Mouse (Mus musculus) stomach, embryonic 15.5 days (tissue): ENCODE results near the gene Cyp27b1. TPM values are rescaled to one million over a fixed set of nuclear protein-coding genes. Genes with fewer than 3 reads are reported as not detected.
"Not testable (repeated sequence)": the region's sequence is repeated elsewhere in the genome, so short reads cannot be mapped to it uniquely, and the experiment has no call there.

Experiments
- ATAC-seq: fragments of 200-750 bp; cut with Nextera tagmentation; 2 replicates; pipeline ENCODE4 v1.8.0; 2017; ENCODE audit warnings: low read depth, moderate number of reproducible peaks, moderate TSS enrichment; ENCODE audit not compliant: insufficient read depth, low FRiP score
- H3K27ac ChIP-seq: fragments of 300-500 bp; sonication (generic); 2 replicates; pipeline ENCODE4 v1.5.1; 2015; ENCODE audit warnings: mild to moderate bottlenecking, inconsistent platforms
- H3K27me3 ChIP-seq: fragments of 300-500 bp; sonication (generic); replicated peaks from 2 replicates; pipeline ENCODE4 v1.6.1; 2015; ENCODE audit warnings: inconsistent platforms
- H3K36me3 ChIP-seq: fragments of 300-500 bp; sonication (generic); 2 replicates; pipeline ENCODE4 v1.6.1; 2015; ENCODE audit warnings: inconsistent platforms
- H3K4me1 ChIP-seq: fragments of 300-500 bp; sonication (generic); 2 replicates; pipeline ENCODE4 v1.6.1; 2015; ENCODE audit warnings: inconsistent platforms
- H3K4me2 ChIP-seq: fragments of 300-500 bp; sonication (generic); 2 replicates; pipeline ENCODE4 v1.6.1; 2015; ENCODE audit warnings: mild to moderate bottlenecking, inconsistent platforms
- H3K4me3 ChIP-seq: fragments of 300-500 bp; sonication (generic); replicated peaks from 2 replicates; pipeline ENCODE4 v1.5.1; 2015; ENCODE audit warnings: inconsistent platforms
- H3K9ac ChIP-seq: fragments of 300-500 bp; sonication (generic); 2 replicates; pipeline ENCODE4 v1.6.1; 2015; ENCODE audit warnings: inconsistent platforms
- H3K9me3 ChIP-seq: fragments of 300-500 bp; sonication (generic); 2 replicates; pipeline ENCODE4 v1.6.1; 2016; ENCODE audit warnings: inconsistent platforms
- WGBS: fragments of 180-500 bp; shearing (Covaris S2); methylation state at CpG from one replicate; pipeline ENCODE4 v1.1.7; 2015; 5-methylcytosine and 5-hydroxymethylcytosine counted together
- polyA plus RNA-seq: library from polyadenylated mRNA; unstranded; fragments of >200 nt; fragmentation: Nextera tagmentation; extraction: Ambion mirVana; gene quantifications from 2 replicates; pipeline ENCODE4 v1.2.1, GENCODE M21; 2015

Cyp27b1 gene
- polyA plus RNA-seq, 1 experiment from 2014 or later: 0.17 TPM

DNA sequence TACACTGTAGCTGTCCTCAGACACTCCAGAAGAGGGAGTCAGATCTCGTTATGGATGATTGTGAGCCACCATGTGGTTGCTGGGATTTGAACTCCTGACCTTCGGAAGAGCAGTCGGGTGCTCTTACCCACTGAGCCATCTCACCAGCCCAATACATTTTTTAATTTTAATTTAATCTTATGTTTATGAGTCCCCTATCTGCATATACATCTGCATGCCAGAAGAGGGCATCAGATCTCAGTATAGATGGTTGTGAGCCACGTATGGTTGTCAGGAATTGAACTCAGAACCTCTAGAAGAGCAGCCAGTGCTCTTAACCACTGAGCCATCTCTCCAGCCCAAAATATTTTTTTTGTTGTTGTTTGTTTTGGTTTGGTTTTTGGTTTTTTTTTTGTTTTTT is 24.2 kb downstream of the Cyp27b1 start:
- not testable (repeated sequence) for H3K4me2 ChIP-seq, H3K4me3 ChIP-seq, H3K27ac ChIP-seq, H3K9me3 ChIP-seq, ATAC-seq, H3K36me3 ChIP-seq, H3K9ac ChIP-seq
- Histone ChIP-seq H3K4me1 (peaks cover 18% of the 10 kb centered on the region), H3K27me3 (peaks cover 13% of the 10 kb centered on the region; the same call in 1 of the 2 replicates)
- 83% methylated on average over 4 of the region's 4 CpGs for WGBS

DNA sequence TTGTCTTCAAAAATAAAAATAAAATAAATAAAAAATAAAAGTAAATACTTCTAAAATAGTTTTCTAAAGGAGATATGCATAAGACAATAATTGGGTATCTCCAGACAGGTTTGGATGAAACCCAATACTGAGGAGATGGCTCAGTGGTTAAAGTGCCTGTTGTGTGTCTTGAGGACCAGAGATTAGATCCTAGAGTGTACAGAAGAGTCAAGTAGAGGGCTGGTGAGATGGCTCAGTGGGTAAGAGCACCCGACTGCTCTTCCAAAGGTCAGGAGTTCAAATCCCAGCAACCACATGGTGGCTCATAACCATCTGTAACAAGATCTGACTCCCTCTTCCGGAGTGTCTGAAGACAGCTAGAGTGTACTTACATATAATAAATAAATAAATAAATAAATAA is 24.9 kb downstream of the Cyp27b1 start:
- not testable (repeated sequence) for H3K9me3 ChIP-seq, H3K9ac ChIP-seq, H3K4me3 ChIP-seq, ATAC-seq, H3K27ac ChIP-seq, H3K4me2 ChIP-seq, H3K36me3 ChIP-seq
- Histone ChIP-seq H3K27me3 (peaks cover 18% of the 10 kb centered on the region), H3K4me1 (peaks cover 21% of the 10 kb centered on the region)
- 75% methylated on average over 2 of the region's 2 CpGs for WGBS

DNA sequence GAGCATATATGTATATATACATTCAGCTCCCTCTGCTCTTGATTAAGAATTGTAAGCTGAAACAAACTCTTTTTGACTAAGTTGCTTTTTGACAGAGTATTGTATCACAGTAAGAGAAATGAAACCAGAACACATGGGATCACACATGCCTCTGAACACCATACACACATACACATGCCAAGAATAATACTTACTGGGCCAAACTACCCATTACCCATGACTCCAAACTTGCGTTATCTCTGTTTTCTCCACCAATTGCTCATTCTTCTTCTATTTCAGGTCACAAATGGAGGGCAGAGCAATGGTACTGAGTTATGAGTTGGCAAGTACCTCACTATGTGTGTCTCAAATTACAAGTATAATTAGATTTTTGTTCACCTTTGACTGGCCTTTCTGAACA is 25.9 kb downstream of the Cyp27b1 start:
- H3K4me3 ChIP-seq: no peak overlapping the region
- H3K36me3 ChIP-seq: no peaks in the 10 kb centered on the region
- H3K4me1 ChIP-seq: peaks cover 22% of the 10 kb centered on the region
- WGBS: 91% methylated on average over 1 of the region's 1 CpGs
- H3K27me3 ChIP-seq: peaks cover 28% of the 10 kb centered on the region
- ATAC-seq: no peak
- H3K9ac ChIP-seq: no peak overlapping the region
- no peak overlapping the region for H3K4me2 ChIP-seq
- no peaks in the 10 kb centered on the region for H3K9me3 ChIP-seq
- H3K27ac ChIP-seq: no peak overlapping the region

DNA sequence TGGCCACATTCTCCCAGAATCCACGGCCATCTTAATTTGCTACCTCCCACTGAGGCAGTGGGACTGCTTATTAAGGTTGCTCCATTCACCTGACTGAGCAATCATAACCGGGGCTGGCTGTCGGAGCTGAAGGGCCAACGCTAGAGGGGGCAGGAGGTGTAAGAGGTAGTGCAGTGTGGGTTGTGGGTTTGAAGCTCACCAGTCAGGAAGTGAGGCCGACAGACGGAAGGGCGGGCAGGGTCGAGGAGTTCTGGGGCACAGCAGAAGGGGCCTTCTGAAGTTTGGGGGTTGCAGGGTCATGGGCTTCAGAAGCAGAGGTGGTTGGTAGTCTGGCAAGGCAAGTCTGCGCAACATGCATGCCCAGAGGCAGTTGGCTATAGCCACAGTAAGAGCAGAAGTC is 27.0 kb downstream of the Cyp27b1 start, which contains the start of gene Agap2:
TSS of gene Agap2 (plus strand) at position 205 of the 400 bp plus-strand sequence.
- no peak within 1 kb of the TSS for H3K27ac ChIP-seq

DNA sequence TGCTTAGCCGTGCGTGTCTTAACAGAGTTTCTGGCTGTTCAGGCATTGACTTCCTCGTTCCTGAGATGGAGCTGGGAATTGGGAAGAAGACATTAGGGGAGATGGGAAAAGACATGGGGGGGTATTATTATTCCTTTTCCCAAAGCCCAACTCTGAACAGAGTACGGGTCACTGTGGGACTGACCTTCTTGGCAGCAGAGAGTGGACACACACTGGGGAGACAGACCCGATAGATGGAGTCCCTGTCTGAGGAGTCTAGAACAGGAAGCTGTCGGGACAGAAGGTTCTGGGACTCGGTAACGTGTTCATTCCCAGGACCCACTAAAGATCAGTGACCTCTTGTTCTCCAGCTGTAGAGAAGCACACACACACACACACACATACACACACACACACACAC is 27.6 kb downstream of the Cyp27b1 start:
- Histone ChIP-seq H3K4me1 (peaks cover 35% of the 10 kb centered on the region), H3K9me3 (no peaks in the 10 kb centered on the region), H3K27ac (no peak overlapping the region), H3K27me3 (peaks cover 45% of the 10 kb centered on the region), H3K9ac (no peak overlapping the region), H3K4me3 (no peak overlapping the region), H3K36me3 (no peaks in the 10 kb centered on the region), H3K4me2 (no peak overlapping the region)
- ATAC-seq: no peak
- WGBS: 64% methylated on average over 8 of the region's 8 CpGs

More for the DNA sequence above, 27.0 kb downstream of the Cyp27b1 start, which contains the start of gene Agap2:
- H3K9ac ChIP-seq: no peak within 1 kb of the TSS
- H3K9me3 ChIP-seq: no peaks in the 10 kb centered on the region
- WGBS: 58% methylated on average over 9 of the region's 9 CpGs
- peaks cover 30% of the 10 kb centered on the region for H3K4me1 ChIP-seq
- no peak for ATAC-seq
- peaks cover 39% of the 10 kb centered on the region for H3K27me3 ChIP-seq
- no peak within 1 kb of the TSS for H3K4me2 ChIP-seq
- no peaks in the 10 kb centered on the region for H3K36me3 ChIP-seq
- no peak within 1 kb of the TSS for H3K4me3 ChIP-seq

DNA sequence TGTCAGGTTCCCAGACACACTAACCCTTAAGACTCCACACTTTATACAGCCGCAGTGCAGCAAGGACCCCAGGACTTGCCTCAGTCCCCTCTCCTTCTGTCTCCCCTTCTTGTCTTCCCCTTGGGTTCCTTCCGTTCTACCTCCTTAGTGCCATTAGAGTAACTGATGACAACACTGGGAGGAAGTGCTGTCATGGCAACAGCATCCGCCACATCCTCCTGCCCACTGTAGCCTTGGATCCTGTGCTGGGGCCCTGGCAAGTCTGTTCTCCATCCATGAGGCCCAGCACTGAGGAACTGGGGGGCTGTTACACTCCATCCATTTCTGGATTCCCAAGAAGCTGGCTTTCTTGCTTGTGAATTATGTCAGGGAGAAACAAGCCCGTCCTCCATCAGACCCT is 28.0 kb downstream of the Cyp27b1 start:
- peaks cover 49% of the 10 kb centered on the region for H3K27me3 ChIP-seq
- no peak overlapping the region for H3K4me3 ChIP-seq
- H3K9ac ChIP-seq: no peak overlapping the region
- H3K27ac ChIP-seq: no peak overlapping the region
- ATAC-seq: no peak
- H3K9me3 ChIP-seq: no peaks in the 10 kb centered on the region
- no peak overlapping the region for H3K4me2 ChIP-seq
- peaks cover 35% of the 10 kb centered on the region for H3K4me1 ChIP-seq
- WGBS: 31% methylated on average over 4 of the region's 4 CpGs
- H3K36me3 ChIP-seq: no peaks in the 10 kb centered on the region

DNA sequence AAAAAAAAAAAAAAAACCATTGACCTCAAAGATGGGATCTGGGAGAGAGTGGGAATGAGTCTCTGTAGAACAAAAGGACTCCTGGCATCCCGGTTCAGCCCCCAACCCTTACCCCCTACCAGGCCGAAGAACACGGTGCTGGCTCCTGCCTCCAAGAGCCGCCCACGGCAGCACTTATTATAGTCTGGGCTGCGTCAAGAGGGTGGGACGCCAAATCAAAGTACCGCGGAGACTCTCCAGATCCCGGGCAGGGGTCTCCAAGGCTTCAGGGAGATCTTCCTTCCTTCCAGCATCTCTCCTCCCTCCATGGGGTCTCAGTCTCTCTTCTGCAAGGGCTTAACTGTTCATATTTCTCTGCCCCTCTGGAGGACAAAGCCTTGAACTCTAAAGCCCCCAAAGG is 29.5 kb downstream of the Cyp27b1 start:
- H3K4me2 ChIP-seq: no peak overlapping the region
- H3K9me3 ChIP-seq: no peaks in the 10 kb centered on the region
- H3K36me3 ChIP-seq: no peaks in the 10 kb centered on the region
- no peak overlapping the region for H3K4me3 ChIP-seq
- no peak for ATAC-seq
- H3K9ac ChIP-seq: no peak overlapping the region
- H3K27me3 ChIP-seq: peaks cover 59% of the 10 kb centered on the region
- no peak overlapping the region for H3K27ac ChIP-seq
- H3K4me1 ChIP-seq: peaks cover 41% of the 10 kb centered on the region
- 5% methylated on average over 10 of the region's 10 CpGs for WGBS

DNA sequence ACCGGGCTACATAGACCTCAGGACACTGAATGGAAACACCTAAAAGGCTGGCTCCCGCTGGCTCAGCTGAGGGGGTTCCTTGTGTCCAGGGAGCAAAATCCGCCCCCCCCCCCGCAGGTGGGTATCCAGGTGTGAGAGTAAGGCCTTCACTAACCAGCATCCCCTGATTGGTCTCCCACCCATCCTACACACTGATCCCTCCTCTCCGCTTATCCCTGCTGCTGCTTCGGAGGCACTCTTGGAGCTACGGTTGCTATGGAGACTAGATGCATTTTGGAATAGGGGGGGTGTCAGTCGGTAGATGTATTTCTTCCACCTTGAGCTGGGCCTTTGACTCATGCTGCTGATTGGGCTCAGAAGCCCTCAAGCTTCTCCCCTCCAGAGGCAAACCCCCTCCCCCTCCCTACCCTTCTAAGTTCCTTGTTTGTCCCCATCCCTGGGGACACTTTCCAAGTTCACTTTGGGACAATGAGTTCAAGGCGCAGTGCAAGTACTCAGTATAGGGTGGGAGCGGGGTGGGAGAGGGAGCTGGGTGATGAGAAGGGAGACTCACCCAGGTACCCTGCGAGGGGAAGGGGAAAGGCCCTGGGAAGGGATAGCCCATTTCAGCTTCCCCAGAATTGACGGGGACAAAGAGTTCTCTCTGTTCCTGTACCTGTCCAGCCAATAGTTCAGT is 30.1 kb downstream of the Cyp27b1 start:
- Histone ChIP-seq H3K4me2 (peak overlapping the region; percentile 93), H3K27me3 (peaks cover 65% of the 10 kb centered on the region), H3K9me3 (no peaks in the 10 kb centered on the region), H3K36me3 (no peaks in the 10 kb centered on the region), H3K4me1 (peaks cover 41% of the 10 kb centered on the region), H3K27ac (no peak overlapping the region), H3K9ac (no peak overlapping the region), H3K4me3 (peak overlapping the region; percentile 50)
- ATAC-seq: no peak
- WGBS: 5% methylated on average over 12 of the region's 12 CpGs

DNA sequence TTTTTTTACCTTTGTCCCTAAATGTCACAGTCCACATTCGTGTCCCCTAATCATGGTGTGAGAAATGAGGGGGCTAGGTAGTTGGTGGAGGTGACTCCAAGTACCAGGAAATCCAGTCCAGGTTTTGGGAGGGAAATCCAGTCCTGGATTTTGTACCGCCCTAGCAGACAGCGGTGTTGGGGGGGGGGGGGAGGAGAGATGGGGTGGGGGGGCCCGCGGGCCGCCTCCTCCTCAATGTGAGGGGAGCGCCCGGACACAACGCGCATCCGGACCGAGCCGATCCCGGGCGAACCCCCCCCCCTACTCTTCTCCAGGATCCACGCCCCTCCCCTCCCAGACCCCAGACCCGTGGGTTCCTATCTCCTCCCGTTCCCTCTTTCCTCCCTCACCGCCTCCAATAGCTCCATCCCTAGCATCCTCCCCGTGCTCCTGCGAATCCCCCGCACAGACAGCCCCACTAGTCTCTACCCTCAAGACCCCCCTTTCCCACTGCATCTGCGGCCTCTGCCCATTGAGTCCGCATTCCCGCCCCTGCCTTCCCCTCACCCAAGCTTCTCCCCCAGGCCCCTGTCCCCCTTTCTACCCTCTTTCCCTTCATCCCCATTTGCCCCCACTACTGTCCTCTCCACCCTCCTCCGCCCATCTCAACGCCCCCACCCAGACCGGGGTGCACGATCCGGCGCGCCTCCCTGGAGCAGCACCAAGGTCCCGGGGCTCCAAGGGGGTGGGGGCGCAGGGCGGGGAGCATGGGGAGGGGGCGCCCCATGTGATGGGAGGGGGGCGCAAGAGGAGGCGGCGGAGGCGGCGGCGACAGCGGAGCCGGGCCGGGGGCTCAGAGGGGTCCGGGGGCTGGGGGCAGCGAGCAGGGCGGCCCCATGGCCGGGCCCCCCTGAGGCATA is 30.9 kb downstream of the Cyp27b1 start:
- Histone ChIP-seq H3K4me2 (peak overlapping the region; percentile 93), H3K27me3 (peaks cover 69% of the 10 kb centered on the region), H3K9me3 (no peaks in the 10 kb centered on the region), H3K4me1 (peaks cover 47% of the 10 kb centered on the region), H3K27ac (no peak overlapping the region), H3K36me3 (no peaks in the 10 kb centered on the region), H3K9ac (peak overlapping the region; percentile 13; the same call in 1 of the 2 replicates), H3K4me3 (peak overlapping the region; percentile 50)
- ATAC-seq: no peak; the same call in 1 of the 2 replicates
- 0% methylated on average over 26 of the region's 49 CpGs for WGBS

DNA sequence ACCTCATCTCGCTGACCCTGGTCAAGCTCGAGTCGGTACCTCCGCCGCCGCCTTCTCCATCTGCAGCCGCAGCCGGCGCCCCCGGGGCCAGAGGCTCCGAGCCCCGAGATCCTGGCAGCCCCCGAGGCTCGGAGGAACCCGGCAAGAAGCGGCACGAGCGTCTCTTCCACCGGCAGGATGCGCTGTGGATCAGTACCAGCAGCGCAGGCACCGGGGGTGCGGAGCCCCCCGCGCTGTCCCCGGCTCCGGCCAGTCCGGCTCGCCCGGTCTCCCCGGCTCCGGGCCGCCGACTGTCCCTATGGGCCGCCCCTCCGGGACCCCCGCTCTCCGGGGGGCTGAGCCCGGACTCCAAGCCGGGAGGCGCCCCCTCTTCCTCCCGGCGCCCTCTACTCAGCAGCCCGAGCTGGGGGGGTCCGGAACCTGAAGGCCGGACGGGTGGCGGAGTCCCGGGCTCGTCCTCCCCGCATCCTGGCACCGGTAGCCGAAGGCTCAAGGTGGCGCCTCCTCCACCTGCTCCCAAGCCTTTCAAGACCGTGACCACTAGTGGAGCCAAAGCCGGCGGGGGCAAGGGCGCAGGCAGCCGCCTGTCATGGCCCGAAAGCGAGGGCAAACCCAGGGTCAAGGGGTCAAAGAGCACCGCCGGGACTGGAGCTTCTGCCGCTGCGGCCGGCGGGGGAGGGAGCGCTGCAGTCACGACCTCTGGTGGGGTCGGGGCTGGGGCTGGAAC is 31.8 kb downstream of the Cyp27b1 start:
- ATAC-seq: no peak
- H3K27me3 ChIP-seq: peaks cover 73% of the 10 kb centered on the region
- H3K9me3 ChIP-seq: no peaks in the 10 kb centered on the region
- peak overlapping the region; percentile 93 for H3K4me2 ChIP-seq
- 7% methylated on average over 64 of the region's 70 CpGs for WGBS
- H3K27ac ChIP-seq: no peak overlapping the region
- peaks cover 47% of the 10 kb centered on the region for H3K4me1 ChIP-seq
- peak overlapping the region; percentile 13; the same call in 1 of the 2 replicates for H3K9ac ChIP-seq
- H3K36me3 ChIP-seq: no peaks in the 10 kb centered on the region
- H3K4me3 ChIP-seq: peak overlapping the region; percentile 50

DNA sequence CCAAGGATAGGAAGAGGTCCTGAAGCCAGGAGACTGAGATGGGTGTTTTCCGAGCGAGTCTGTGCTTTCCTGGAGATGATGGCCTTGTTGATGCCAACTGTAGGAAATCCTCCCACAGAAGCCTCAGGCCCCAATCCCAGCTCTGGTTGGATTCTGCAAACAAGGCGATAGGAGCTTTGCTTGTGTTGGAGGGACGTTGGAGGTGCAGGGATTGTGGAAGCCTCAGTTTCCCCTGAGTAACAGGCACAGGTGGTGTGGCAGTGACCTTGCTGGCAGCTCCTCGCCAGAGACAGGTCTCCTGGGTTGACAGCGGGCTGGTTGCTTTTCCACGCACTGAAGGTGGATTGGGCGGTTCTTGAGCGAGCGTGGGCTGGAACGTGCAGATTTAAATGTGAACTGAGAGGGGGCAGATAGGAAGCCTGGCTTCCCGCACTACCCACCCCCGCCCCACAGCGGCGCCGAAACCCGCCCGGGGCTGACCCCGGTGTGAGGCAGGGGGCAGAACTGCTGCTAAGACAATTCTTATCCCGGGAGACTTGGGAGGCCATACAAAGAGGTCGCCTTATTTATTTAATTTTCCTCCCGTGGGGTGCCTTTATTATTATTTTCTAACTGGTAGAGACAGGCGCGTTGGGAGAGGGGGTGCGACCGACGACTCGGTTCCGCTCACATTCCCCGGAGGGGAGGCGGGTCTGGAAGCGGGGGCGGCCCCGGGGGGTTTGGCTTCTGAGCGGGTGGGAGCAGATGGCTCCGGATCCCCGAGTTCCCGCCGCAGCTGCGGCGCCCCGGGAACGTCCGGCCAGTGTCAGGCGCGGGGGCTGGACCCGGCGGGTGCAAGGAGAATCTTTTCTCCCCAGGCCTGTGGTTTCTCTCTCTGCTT is 33.1 kb downstream of the Cyp27b1 start:
- Histone ChIP-seq H3K9me3 (no peaks in the 10 kb centered on the region), H3K4me3 (peak overlapping the region; percentile 24), H3K27ac (no peak overlapping the region), H3K36me3 (no peaks in the 10 kb centered on the region), H3K27me3 (peaks cover 64% of the 10 kb centered on the region), H3K4me2 (peak overlapping the region; percentile 50), H3K4me1 (peaks cover 47% of the 10 kb centered on the region), H3K9ac (no peak overlapping the region)
- WGBS: 9% methylated on average over 48 of the region's 48 CpGs
- no peak for ATAC-seq
